Comparison of ENCODE assay signal across 8 mouse cellular contexts in the genomic region with DNA sequence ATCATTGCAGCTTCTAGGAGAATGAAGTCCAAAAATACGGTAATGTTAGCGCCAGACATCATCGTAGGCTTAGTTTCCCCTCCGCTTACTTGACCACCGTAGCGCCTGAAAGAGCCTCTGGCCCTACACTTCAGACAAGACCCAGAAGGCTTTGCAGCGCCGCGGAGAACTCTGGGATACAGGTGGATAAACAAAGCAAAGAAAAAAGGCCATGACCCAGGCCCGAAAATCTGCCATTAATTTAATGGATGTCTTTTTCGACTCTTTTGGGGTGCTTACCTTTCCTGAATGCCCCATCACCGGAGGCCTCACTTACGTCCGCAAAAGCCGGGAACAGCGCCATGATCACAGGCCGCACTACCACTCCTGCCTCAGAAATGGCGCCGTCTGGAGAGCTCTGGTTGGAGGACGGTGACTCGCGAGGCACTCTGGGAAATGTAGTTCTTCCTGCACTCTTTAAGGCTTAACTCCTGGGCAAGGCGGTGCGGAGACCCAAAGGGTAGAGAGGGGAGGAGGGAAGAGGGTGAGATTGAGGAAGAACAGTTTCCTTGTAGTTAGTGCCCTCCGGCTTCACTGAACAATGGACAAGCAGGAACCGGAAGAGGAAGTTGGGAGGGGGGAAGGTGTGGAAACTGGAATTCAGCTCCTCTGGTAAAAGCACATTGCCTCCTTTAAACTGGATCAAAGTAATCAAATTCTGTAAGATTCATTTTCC. TPM values are rescaled to one million over a fixed set of nuclear protein-coding genes. Genes with fewer than 3 reads are reported as not detected.
DNase-seq lines count a peak whose midpoint lies in the region; ATAC-seq and TF ChIP-seq lines count a peak whose summit lies in the region.

A gene (minus strand): TSS at position 393 of the 715 bp plus-strand sequence.

- DNase-seq in MN1 (ENCODE audit: low spot score): peak; percentile 86
- peak; percentile 93 for DNase-seq in cerebellum, adult 9-10 months
- peak; percentile 92 for DNase-seq in hindbrain, embryonic 10.5 days (ENCODE audit: low spot score)
- DNase-seq in layer of hippocampus, adult 9-11 months: peak; percentile 95
- DNase-seq in lung, postnatal 0 days (ENCODE audit: low spot score): peak; percentile 98
- peak; percentile 78 for DNase-seq in ovary, postnatal 14 days (ENCODE audit: low spot score)
- DNase-seq in thymus, postnatal 14 days: peak; percentile 93

- peak within 1 kb of the TSS; percentile 62 for H3K4me3 ChIP-seq in hindbrain, embryonic 10.5 days
- H3K4me3 ChIP-seq in lung, postnatal 0 days (ENCODE audit: low read depth, low read length): peak within 1 kb of the TSS; percentile 53

- peak; percentile 55 for TF ChIP-seq EP300 in lung, postnatal 0 days (IDR thresholded peaks at IDR 0.05)

- H3K9me3 ChIP-seq in hindbrain, embryonic 10.5 days: no peaks in the 10 kb centered on the region
- H3K9me3 ChIP-seq in lung, postnatal 0 days (ENCODE audit: low read length): no peaks in the 10 kb centered on the region

- under 1% methylated on average over 26 of the region's 26 CpGs for WGBS in hindbrain, embryonic 10.5 days
- under 1% methylated on average over 26 of the region's 26 CpGs for WGBS in lung, postnatal 0 days

- TF ChIP-seq CTCF in lung, postnatal 0 days (IDR thresholded peaks at IDR 0.05): peak; percentile 30

- H3K27ac ChIP-seq in hindbrain, embryonic 10.5 days: peak within 1 kb of the TSS; percentile 95
- H3K27ac ChIP-seq in lung, postnatal 0 days (ENCODE audit: low read length): peak within 1 kb of the TSS; percentile 75

- ATAC-seq in frontal cortex, adult (ENCODE audit: low TSS enrichment): peak; percentile 99
- peak; percentile 99 for ATAC-seq in lung, postnatal 0 days

- H3K4me1 ChIP-seq in hindbrain, embryonic 10.5 days (replicated peaks): peaks cover 8% of the 10 kb centered on the region
- H3K4me1 ChIP-seq in lung, postnatal 0 days (ENCODE audit: insufficient read depth, low read depth, low read length): peaks cover 5% of the 10 kb centered on the region; the same call in 1 of the 2 replicates

- peaks cover 6% of the 10 kb centered on the region; the same call in 1 of the 2 replicates for H3K36me3 ChIP-seq in hindbrain, embryonic 10.5 days
- H3K36me3 ChIP-seq in lung, postnatal 0 days (ENCODE audit: insufficient read depth, low read length): no peaks in the 10 kb centered on the region

- peak within 1 kb of the TSS; percentile 71 for H3K4me2 ChIP-seq in lung, postnatal 0 days (replicated peaks; ENCODE audit: low read depth, low read length)

- no peaks in the 10 kb centered on the region for H3K27me3 ChIP-seq in hindbrain, embryonic 10.5 days (ENCODE audit: insufficient read depth, poor library complexity, severe bottlenecking)
- no peaks in the 10 kb centered on the region for H3K27me3 ChIP-seq in lung, postnatal 0 days (replicated peaks; ENCODE audit: insufficient read depth, low read length)

- peak within 1 kb of the TSS; percentile 61 for H3K9ac ChIP-seq in lung, postnatal 0 days (replicated peaks; ENCODE audit: low read depth)

RNA-seq across cellular contexts. Expression of the gene that starts here (rescaled TPM):
- polyA plus RNA-seq in hindbrain, embryonic 10.5 days (2016; fragmentation: Nextera tagmentation; extraction: Ambion mirVana): 12.7 and 13.2 TPM in 2 replicates
- 10.8 and 11.1 TPM in 2 replicates for polyA plus RNA-seq in lung, postnatal 0 days (2015; fragmentation: Nextera tagmentation; extraction: Ambion mirVana)

Comparison
In these comparisons a context has a peak if more than half of its experiments do, and no peak if none do; other contexts are left out.
1. Peak in every context shown above with its lines: DNase-seq, ATAC-seq, H3K4me3 ChIP-seq and H3K27ac ChIP-seq.